Mouse (Mus musculus): Measurements from ENCODE around the gene Tenm2. TPM values are rescaled to one million over a fixed set of nuclear protein-coding genes. Genes with fewer than 3 reads are reported as not detected.

The Tenm2 gene
- total RNA-seq, 2 experiments from 2014 or later = 0.05 to 0.06 TPM

DNA sequence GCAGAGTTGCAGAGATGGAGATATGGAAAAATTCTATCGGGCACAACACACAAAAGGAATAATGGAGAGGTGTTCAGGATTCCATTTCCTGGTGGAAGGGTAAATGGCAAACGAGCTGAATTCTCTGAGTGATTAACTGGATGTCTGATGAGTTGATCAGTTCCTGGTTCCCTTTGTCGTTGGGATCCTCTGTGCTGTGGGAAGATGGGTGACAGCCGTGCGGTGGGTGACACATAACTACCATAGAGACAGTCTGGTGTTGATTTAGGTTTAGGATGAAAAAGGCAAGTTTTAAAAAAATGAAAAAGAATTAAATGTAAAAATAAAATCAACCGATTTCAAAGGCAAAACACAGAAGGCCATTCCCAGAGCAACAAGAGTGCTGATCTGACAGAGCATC is 316.5 kb downstream of the Tenm2 start:
- no peak for DNase-seq
- intact Hi-C loops (cut with DNase I) = no loop called here

DNA sequence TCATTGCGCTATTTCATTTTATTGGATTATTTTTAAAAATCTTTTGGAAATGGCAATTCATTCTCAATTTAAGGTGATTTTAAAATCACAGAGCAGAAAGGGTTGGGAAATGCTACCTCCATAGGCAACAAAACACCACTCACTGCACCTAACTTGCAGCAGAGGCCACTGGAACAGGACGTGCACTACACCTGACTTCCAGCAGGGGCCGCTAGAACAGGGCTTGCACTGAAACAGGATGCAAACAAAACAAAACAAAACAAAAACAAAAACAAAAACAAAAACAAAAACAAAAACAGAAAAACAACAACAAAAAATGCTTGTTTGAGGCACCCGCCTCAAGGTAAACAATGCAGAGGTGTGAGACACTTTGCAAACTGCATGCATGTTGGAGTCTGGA is 324.4 kb downstream of the Tenm2 start:
- intact Hi-C loops (cut with DNase I) = no loop called here

GRCm38 (mm10) chr11:36909036-36909435 is 326.7 kb downstream of the Tenm2 start:
- DNase-seq = no peak
- intact Hi-C loops (cut with DNase I) = no loop called here

More for the DNA sequence above, 324.4 kb downstream of the Tenm2 start:
- peak in 1 of 2 experiments; percentile 8 for DNase-seq

GRCm38 (mm10) chr11:36902302-36902701 is 333.5 kb downstream of the Tenm2 start:
- no peak for DNase-seq
- intact Hi-C loops (cut with DNase I) = no loop called here

DNA sequence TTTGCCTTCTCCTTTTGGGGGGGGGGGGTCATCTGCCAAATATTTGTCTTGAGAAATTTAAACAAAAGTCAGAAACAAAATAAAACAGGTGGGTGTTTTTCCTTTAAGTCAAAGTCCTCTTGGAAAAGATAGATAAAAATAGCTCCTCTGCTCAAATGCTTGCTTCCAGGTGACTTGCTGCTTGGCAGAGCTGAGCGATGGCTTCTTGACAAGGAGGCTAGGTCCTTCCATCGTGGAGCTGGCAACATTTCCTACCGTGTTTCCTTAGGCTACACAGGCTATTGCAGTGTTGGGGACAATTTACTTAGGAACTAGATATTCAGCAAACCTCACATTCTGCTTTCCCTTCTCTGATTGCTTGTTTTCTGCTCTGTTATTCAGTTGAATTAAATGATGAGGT is 342.7 kb downstream of the Tenm2 start:
- no peak for DNase-seq
- intact Hi-C loops (cut with DNase I) = no loop called here

DNA sequence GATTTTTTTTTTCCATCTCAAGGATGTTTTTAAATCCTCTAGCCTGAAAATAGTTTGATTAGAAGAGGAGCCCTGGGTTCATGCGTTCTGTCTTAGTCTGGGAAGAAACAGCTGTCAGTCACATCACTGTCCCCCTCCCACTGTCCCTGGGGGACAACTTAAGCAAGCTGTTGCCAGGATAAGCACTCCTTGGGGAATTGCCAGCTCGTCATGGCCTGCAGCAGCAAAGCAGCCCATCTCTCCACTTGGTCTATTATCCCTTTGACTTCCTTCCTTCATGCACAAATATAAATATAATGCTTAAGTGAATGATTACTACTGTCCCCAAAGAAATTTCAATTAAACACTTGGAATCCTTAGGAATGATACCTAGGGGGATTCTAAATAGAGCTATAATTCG is 344.7 kb downstream of the Tenm2 start:
- intact Hi-C loops (cut with DNase I) = no loop called here
- DNase-seq = no peak

DNA sequence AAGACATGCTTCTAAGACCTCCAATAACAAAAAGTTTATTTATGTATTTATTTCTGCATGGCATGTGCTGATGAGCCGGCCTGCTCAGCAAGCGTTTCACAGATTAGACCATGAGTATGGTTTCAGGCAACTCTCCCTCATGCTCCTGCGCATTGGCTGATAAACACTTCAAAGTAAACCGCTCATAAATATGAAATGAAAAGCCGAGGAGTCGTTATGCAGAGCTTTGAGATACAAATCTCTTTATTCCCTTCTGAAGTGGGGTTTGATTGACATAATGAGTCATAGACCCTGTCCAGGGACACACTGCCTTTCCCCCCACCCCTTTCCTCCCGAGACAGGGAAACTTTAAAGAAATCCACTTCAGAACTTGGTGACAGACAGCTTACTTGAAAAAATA is 348.3 kb downstream of the Tenm2 start:
- intact Hi-C loops (cut with DNase I) = loop anchor here (10.0 kb wide), 1 partner anchor 1023 kb away; no protein-coding TSS in a partner anchor
- no peak for DNase-seq

GRCm38 (mm10) chr11:36886147-36886546 is 349.6 kb downstream of the Tenm2 start:
- intact Hi-C loops (cut with DNase I) = loop anchor here (10.0 kb wide), 1 partner anchor 1021 kb away; no protein-coding TSS in a partner anchor
- no peak for DNase-seq

GRCm38 (mm10) chr11:36872961-36873360 is 362.8 kb downstream of the Tenm2 start:
- no peak for DNase-seq
- intact Hi-C loops (cut with DNase I) = no loop called here

GRCm38 (mm10) chr11:36870548-36870947 is 365.2 kb downstream of the Tenm2 start:
- DNase-seq = no peak
- intact Hi-C loops (cut with DNase I) = no loop called here

DNA sequence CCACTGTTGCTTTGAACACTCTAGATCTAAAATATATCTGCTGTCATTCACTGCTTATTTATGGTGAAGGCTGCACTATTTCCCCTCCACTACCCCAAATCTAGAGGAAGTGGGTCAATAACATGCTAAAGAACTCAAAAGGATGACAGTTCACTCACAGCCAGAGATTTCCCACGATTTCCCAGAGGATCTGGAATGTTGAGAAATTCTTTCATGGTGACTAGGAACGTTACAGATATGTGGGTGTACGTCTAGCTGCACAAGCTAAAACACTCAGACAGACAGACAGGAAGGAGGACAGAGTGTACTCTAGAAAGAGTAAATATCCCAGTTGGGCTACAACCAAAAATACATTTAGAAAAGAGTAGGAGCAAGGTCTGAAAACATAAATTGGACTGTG is 384.1 kb downstream of the Tenm2 start:
- intact Hi-C loops (cut with DNase I) = no loop called here
- no peak for DNase-seq

DNA sequence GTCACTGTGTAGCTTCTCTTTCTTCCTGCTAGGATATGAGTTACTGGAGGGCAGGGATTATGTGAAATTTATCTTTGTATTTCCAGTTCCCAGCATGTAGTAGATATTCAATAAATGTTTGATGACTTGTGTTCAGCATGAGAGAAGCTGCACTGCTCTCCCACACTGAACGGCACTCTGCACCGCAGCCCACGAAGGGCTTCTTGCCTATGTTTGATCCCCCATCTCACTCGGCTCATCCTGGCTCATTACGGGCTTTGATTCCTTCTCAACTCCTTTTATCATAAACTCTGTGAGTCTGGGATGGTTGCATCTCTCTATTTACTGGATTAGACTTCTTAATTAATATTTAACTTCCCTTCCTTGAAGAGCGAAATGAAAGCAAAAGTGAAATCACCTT is 388.3 kb downstream of the Tenm2 start:
- no peak for DNase-seq
- intact Hi-C loops (cut with DNase I) = no loop called here

- intact Hi-C loops (cut with DNase I) = no loop called here
These were observed 402.9 kb downstream of the Tenm2 start for GRCm38 (mm10) chr11:36832855-36833254.

GRCm38 (mm10) chr11:36831511-36831910 is 404.3 kb downstream of the Tenm2 start:
- intact Hi-C loops (cut with DNase I) = no loop called here
- no peak for DNase-seq

More at GRCm38 (mm10) chr11:36832855-36833254, 402.9 kb downstream of the Tenm2 start:
- DNase-seq = no peak

DNA sequence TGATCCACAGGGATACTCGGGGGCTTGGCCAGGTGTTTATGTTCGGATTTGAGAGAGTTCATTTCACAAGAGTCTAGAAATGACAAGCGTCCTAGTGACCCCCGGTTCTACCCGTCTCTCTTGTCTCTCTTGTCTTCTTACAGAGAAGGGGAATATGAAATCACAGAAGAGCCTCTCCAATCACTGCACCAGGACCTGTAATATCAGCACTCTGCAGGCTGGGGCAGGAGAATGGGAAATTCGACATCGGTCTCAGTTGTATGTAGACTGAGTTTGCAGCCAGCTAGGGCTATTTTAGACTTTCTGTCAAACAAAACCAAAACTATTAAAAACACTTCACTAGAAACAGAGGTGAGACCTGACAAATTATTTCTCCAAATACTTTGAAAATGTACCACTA is 411.1 kb downstream of the Tenm2 start:
- DNase-seq = no peak
- intact Hi-C loops (cut with DNase I) = loop anchor here (10.0 kb wide), 1 partner anchor 750 kb away; no protein-coding TSS in a partner anchor

DNA sequence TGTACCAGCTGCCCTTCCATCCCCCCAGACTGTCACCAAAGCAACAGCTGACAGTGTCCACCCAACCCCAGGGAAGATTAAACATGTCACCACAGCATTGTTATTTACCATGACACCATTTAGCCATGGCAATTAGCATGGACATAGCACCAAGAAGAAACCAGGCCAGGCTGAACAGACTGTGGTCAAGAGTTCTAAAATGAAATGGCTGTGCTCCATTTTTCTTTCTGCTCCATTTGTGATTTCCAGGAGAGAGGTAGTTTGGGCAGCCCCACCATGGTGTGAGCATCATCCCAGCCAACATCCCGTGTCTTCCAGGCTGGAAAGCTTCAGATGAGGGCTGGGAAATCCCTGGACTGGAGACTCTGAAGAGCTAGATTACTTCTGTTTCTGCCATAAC is 431.1 kb downstream of the Tenm2 start:
- intact Hi-C loops (cut with DNase I) = no loop called here
- DNase-seq = no peak

- intact Hi-C loops (cut with DNase I) = no loop called here
- no peak for DNase-seq
These were observed 433.5 kb downstream of the Tenm2 start for GRCm38 (mm10) chr11:36802208-36802631.

DNA sequence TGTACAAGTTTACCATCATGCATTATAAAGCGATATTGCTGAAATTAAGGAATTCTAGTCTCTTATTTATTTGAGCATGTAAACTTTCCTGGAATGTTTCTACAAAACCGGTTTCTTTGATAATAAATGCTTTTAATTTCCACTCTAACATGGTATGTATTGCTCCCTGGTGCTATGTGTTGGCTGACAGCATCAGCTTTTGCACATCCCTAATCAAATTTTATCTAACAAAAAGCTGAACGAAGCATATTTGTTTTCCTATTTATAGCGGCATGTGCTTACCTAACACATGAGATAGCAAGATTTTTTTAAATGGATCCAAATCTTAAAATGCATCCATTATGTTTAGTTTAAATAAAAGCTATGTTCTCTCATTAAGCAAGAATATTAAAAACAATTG is 434.1 kb downstream of the Tenm2 start:
- DNase-seq = no peak
- intact Hi-C loops (cut with DNase I) = no loop called here

GRCm38 (mm10) chr11:36799409-36799808 is 436.4 kb downstream of the Tenm2 start:
- intact Hi-C loops (cut with DNase I) = no loop called here
- no peak for DNase-seq

- intact Hi-C loops (cut with DNase I) = no loop called here
- DNase-seq = no peak
These were observed 477.8 kb downstream of the Tenm2 start for GRCm38 (mm10) chr11:36758009-36758408.

GRCm38 (mm10) chr11:36746286-36746685 is 489.5 kb downstream of the Tenm2 start:
- intact Hi-C loops (cut with DNase I) = no loop called here

GRCm38 (mm10) chr11:36727800-36728199 is 508.0 kb downstream of the Tenm2 start:
- intact Hi-C loops (cut with DNase I) = no loop called here
- DNase-seq = no peak

More at GRCm38 (mm10) chr11:36746286-36746685, 489.5 kb downstream of the Tenm2 start:
- no peak for DNase-seq

GRCm38 (mm10) chr11:36702881-36703280 is 532.9 kb downstream of the Tenm2 start:
- no peak for DNase-seq
- intact Hi-C loops (cut with DNase I) = no loop called here
